Mouse (Mus musculus) intestine, embryonic 15.5 days (tissue): ENCODE measurements around the gene Wnt3a. TPM values are rescaled to one million over a fixed set of nuclear protein-coding genes. Genes with fewer than 3 reads are reported as not detected.

ENCODE experiments used
- ATAC-seq: fragments of 200-750 bp; cut with Nextera tagmentation; 2 replicates; pipeline ENCODE4 v1.8.0; 2017; ENCODE audit warnings: moderate TSS enrichment, moderate library complexity
- H3K27ac ChIP-seq: fragments of 300-500 bp; sonication (generic); 2 replicates; pipeline ENCODE4 v1.5.1; 2015; ENCODE audit warnings: mild to moderate bottlenecking, inconsistent platforms
- H3K27me3 ChIP-seq: fragments of 300-500 bp; sonication (generic); replicated peaks from 2 replicates; pipeline ENCODE4 v1.6.1; 2015; ENCODE audit warnings: inconsistent platforms
- H3K36me3 ChIP-seq: fragments of 300-500 bp; sonication (generic); 2 replicates; pipeline ENCODE4 v1.6.1; 2015; ENCODE audit warnings: inconsistent platforms
- H3K4me1 ChIP-seq: fragments of 300-500 bp; sonication (generic); replicated peaks from 2 replicates; pipeline ENCODE4 v1.6.1; 2015; ENCODE audit warnings: inconsistent platforms
- H3K4me2 ChIP-seq: fragments of 300-500 bp; sonication (generic); replicated peaks from 2 replicates; pipeline ENCODE4 v1.6.1; 2015; ENCODE audit warnings: mild to moderate bottlenecking, inconsistent platforms
- H3K4me3 ChIP-seq: fragments of 300-500 bp; sonication (generic); replicated peaks from 2 replicates; pipeline ENCODE4 v1.5.1; 2015; ENCODE audit warnings: inconsistent platforms
- H3K9ac ChIP-seq: fragments of 300-500 bp; sonication (generic); 2 replicates; pipeline ENCODE4 v1.6.1; 2015; ENCODE audit warnings: inconsistent platforms
- H3K9me3 ChIP-seq: fragments of 300-500 bp; sonication (generic); 2 replicates; pipeline ENCODE4 v1.6.1; 2016; ENCODE audit warnings: inconsistent platforms
- WGBS: fragments of 180-500 bp; shearing (Covaris S2); methylation state at CpG from one replicate; pipeline ENCODE4 v1.1.7; 2015; 5-methylcytosine and 5-hydroxymethylcytosine counted together
- polyA plus RNA-seq: library from polyadenylated mRNA; unstranded; fragments of >200 nt; fragmentation: Nextera tagmentation; extraction: Ambion mirVana; gene quantifications from 2 replicates; pipeline ENCODE4 v1.2.1, GENCODE M21; 2015

Gene Wnt3a
- polyA plus RNA-seq, 1 experiment from 2014 or later: not detected

DNA sequence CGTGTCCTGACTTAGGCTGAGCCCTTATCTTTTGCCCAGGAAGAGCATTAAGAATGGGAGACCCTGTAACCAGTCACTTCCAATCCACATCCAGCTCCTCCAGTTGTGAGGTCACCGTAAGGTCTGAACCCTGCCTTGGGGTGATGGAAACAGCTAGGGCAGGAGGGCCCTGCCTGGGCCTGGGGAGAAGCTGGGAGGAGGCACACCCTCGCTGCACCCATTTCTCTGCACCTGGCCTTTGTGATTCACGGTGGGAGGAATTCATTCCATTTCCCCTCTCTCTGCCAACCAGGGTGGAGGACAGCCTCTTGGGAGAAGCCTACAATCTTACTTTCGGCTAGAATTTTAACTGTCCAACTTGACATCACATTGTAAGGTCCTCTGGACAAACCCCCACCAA is 8.4 kb downstream of the Wnt3a start:
- no peaks in the 10 kb centered on the region for H3K36me3 ChIP-seq
- no peak overlapping the region for H3K4me2 ChIP-seq
- no peaks in the 10 kb centered on the region for H3K9me3 ChIP-seq
- no peak for ATAC-seq
- WGBS: 75% methylated on average over 5 of the region's 5 CpGs
- peaks cover 59% of the 10 kb centered on the region for H3K27me3 ChIP-seq
- H3K27ac ChIP-seq: no peak overlapping the region
- H3K4me1 ChIP-seq: no peaks in the 10 kb centered on the region
- no peak overlapping the region for H3K9ac ChIP-seq
- H3K4me3 ChIP-seq: no peak overlapping the region

DNA sequence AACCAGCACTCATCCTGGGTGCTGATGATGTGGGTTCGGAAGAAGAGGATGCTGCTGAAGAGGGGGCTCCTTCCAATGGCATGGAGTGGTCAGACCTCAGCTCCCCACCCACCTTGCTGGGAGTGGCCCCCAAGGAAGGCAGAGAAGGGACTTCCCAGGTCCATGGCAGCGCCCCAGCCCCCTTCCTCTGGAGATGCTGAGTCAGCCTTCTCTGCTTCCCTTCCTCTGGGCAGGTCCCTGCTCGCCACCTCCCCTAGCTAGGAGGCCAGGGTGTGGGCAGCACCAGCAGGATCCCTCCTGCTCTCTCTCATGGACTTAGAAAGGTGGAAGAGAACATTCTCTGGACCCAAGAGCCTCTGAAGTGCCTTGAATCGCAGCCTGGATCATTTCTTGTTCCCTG is 12.5 kb downstream of the Wnt3a start:
- H3K27ac ChIP-seq: no peak overlapping the region
- H3K4me1 ChIP-seq: no peaks in the 10 kb centered on the region
- ATAC-seq: no peak
- 70% methylated on average over 4 of the region's 4 CpGs for WGBS
- no peak overlapping the region for H3K4me2 ChIP-seq
- H3K9me3 ChIP-seq: no peaks in the 10 kb centered on the region
- H3K36me3 ChIP-seq: no peaks in the 10 kb centered on the region
- H3K4me3 ChIP-seq: no peak overlapping the region
- H3K9ac ChIP-seq: no peak overlapping the region
- peaks cover 27% of the 10 kb centered on the region for H3K27me3 ChIP-seq

DNA sequence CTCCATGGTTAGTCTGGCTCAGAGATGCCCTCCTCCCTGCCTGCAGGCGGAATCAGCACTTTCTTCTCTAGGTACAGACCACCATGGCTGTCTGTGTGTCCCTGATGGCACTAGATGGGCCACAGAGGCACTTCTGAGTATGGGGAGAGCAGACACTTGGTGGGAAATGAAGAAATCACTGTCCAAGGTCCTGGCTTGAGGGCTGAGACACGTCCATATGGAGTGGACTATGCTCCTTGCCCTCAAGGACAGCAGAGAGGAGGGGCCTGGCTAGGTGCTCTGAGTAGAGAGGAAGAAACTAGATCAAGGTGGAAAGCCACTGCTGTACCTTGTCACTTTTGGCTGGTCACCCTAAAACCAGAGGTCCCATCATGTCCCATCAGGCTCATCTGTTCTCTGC is 13.7 kb downstream of the Wnt3a start:
- H3K27ac ChIP-seq: no peak overlapping the region
- 32% methylated on average over 2 of the region's 2 CpGs for WGBS
- H3K9ac ChIP-seq: no peak overlapping the region
- no peaks in the 10 kb centered on the region for H3K36me3 ChIP-seq
- peak; percentile 58; the same call in 1 of the 2 replicates for ATAC-seq
- no peaks in the 10 kb centered on the region for H3K4me1 ChIP-seq
- H3K4me2 ChIP-seq: no peak overlapping the region
- no peaks in the 10 kb centered on the region for H3K9me3 ChIP-seq
- no peak overlapping the region for H3K4me3 ChIP-seq
- H3K27me3 ChIP-seq: peaks cover 22% of the 10 kb centered on the region

DNA sequence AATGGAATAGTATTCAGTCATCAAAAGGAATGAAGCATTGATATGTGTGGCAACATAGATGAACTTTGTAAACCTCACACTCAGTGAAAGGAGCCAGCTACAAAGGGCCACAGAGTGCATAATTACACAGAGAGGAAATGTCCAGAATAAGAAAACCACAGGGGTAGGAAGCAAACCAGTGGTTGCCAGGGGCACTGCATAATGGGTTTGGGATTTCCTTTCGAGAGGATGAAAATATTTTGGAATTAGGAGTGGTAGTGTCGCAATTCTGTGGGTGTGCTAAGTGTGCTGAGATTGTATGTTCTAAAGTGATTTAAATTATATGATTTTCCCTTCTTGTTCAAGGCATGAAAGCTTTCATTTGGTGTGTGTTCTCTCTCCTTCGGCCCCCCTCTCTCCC is 16.4 kb downstream of the Wnt3a start:
- WGBS: 83% methylated on average over 3 of the region's 3 CpGs
- H3K4me3 ChIP-seq: no peak overlapping the region
- H3K27ac ChIP-seq: no peak overlapping the region
- H3K27me3 ChIP-seq: peaks cover 5% of the 10 kb centered on the region
- H3K9ac ChIP-seq: no peak overlapping the region
- no peak overlapping the region for H3K4me2 ChIP-seq
- no peaks in the 10 kb centered on the region for H3K9me3 ChIP-seq
- ATAC-seq: no peak
- H3K4me1 ChIP-seq: no peaks in the 10 kb centered on the region
- H3K36me3 ChIP-seq: no peaks in the 10 kb centered on the region

DNA sequence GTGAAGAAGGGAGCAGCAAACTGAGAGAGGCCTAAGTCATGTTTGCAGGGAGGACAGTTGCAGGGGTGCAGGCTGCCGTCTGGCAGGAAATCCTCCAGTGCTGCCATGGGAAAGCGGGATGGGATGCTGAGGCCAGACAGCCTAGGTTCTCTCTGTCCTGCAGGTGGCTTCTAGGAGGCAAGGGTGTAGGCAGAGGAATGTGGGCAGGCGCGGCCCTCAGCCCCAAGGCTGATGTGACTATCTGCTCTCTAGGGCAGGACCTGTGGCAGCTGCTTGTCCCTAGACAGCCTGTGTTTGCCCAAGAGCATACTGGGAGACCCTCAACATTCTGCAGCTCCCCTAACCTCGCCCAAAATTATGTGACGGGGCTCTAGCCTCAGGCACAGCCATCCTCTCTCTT is 23.8 kb downstream of the Wnt3a start:
- peaks cover 10% of the 10 kb centered on the region; the same call in 1 of the 2 replicates for H3K4me1 ChIP-seq
- peaks cover 40% of the 10 kb centered on the region for H3K27me3 ChIP-seq

DNA sequence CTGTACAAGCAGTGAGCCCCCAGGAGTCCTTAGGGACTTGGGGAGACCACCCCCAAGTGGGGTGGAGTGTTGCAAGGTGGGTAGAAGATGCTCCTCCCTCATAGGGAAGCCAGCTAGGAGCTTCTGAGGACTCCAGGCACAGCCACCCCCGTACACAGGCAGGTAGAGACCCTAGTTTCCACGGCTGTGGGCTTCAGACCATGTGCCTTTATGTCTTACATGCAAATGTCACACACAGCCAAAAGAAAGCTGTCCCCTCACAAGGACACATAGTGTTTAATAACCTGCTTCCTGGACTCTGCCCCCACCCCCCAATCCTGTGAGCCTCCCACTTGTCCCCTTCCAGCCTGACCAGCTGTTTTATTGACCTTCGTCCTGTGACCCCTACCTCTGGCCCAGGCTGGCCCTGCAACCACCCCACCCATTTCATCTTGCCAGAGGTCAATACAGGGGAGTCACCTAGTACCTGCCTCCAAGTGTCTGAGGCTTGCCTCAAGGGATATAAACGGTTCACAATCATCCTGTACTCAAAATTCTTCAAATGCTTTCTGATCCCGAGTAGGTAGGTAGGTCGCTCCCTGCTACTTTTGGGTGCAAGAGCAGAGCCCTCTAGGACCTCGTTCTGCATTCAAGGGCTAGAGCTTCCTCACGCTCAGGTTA is 25.3 kb downstream of the Wnt3a start:
- Histone ChIP-seq H3K36me3 (no peaks in the 10 kb centered on the region), H3K27me3 (peaks cover 40% of the 10 kb centered on the region), H3K9ac (no peak overlapping the region), H3K4me1 (peaks cover 15% of the 10 kb centered on the region; the same call in 1 of the 2 replicates), H3K9me3 (no peaks in the 10 kb centered on the region), H3K27ac (no peak overlapping the region), H3K4me3 (no peak overlapping the region), H3K4me2 (no peak overlapping the region)
- 62% methylated on average over 8 of the region's 8 CpGs for WGBS
- ATAC-seq: no peak

More for the DNA sequence above, 23.8 kb downstream of the Wnt3a start:
- Histone ChIP-seq H3K36me3 (no peaks in the 10 kb centered on the region), H3K9ac (no peak overlapping the region), H3K27ac (no peak overlapping the region), H3K4me3 (no peak overlapping the region), H3K9me3 (no peaks in the 10 kb centered on the region), H3K4me2 (no peak overlapping the region)
- ATAC-seq: no peak
- WGBS: 25% methylated on average over 6 of the region's 6 CpGs

DNA sequence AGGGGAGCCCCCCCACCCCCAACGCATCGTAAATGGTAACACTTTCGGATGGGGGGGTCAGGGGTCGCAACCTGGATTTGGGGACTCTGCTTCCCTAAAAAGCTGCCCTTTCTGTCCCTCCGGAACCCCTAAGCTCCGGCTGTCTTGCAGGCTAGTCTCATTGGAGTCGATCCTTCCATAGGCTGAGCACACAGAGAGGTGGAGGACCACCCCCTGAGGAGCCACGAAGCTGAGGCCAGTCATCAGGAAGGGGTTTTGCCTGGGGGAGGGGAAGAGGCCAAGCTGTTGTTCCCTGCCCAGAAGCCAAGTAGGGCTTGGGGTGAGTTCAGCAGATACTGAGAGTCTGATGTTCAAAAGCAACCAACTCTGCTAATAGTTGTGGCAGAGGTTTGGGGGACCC is 26.0 kb downstream of the Wnt3a start:
- Histone ChIP-seq H3K36me3 (no peaks in the 10 kb centered on the region), H3K9ac (peak overlapping the region; percentile 57; the same call in 1 of the 2 replicates), H3K27ac (no peak overlapping the region), H3K4me2 (peak overlapping the region; percentile 97), H3K4me3 (peak overlapping the region; percentile 55), H3K27me3 (peaks cover 40% of the 10 kb centered on the region), H3K4me1 (peaks cover 15% of the 10 kb centered on the region; the same call in 1 of the 2 replicates), H3K9me3 (no peaks in the 10 kb centered on the region)
- 9% methylated on average over 8 of the region's 8 CpGs for WGBS
- no peak for ATAC-seq

DNA sequence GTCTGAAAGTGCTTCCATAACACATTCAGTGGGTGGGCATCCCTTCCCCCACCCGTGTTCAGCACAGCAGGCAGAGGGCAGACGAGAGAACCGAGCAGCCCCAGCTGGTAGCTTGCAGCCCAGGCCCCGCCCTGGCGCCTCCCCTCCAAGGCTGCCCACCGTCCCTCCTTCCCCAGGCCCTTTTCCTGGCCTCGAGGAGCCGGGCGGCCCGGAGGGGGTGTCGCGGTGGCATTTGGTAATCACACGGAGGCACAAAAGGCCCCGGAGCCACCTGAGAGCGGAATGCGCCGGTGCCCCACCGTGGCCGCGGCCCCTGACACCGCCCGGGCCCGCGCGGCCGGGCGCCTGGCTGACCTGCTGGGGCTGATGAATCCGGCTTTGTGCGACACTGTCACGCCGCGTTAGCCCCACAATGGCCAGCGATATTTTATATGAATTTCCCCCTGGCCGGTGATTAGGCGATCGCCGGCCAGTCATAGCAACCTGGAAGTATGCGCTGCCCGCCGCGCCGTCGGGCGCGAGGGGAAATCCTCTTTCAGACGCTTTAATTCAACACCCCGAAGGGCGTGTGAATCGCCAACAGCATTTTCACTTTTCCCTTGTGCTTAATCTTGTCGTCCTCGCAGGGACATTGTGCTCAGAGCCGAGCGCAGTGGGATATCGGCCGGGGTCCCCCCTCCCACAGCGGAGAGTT is 26.5 kb downstream of the Wnt3a start:
- Histone ChIP-seq H3K4me3 (peak overlapping the region; percentile 55), H3K36me3 (no peaks in the 10 kb centered on the region), H3K9me3 (no peaks in the 10 kb centered on the region), H3K4me1 (peaks cover 15% of the 10 kb centered on the region; the same call in 1 of the 2 replicates), H3K27me3 (peaks cover 40% of the 10 kb centered on the region), H3K27ac (no peak overlapping the region), H3K4me2 (peak overlapping the region; percentile 97), H3K9ac (peak overlapping the region; percentile 57)
- peak; percentile 72 for ATAC-seq
- WGBS: under 1% methylated on average over 56 of the region's 56 CpGs

DNA sequence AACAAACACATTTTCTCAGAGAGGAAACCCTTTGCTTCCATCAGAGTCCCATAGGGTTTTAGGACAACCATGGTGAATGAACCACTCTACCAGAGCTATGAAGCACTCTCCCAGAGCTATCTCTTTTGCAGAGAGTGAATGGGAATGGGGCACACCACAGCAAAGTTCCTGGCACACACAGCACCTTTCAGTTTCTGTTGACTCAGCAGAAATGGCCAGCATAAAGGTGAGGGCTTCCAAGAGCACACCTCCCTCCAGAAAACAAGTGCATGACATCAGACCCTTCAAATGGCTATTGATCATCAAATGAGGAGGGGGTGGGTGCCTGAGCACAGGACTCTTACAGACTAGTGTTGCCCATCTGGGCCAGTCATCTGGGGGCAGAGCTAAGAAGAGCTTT is 28.2 kb downstream of the Wnt3a start:
- Histone ChIP-seq H3K27ac (no peak overlapping the region), H3K36me3 (no peaks in the 10 kb centered on the region), H3K4me2 (no peak overlapping the region), H3K27me3 (peaks cover 40% of the 10 kb centered on the region), H3K4me3 (no peak overlapping the region), H3K9me3 (no peaks in the 10 kb centered on the region), H3K9ac (no peak overlapping the region), H3K4me1 (peaks cover 15% of the 10 kb centered on the region; the same call in 1 of the 2 replicates)
- ATAC-seq: no peak

DNA sequence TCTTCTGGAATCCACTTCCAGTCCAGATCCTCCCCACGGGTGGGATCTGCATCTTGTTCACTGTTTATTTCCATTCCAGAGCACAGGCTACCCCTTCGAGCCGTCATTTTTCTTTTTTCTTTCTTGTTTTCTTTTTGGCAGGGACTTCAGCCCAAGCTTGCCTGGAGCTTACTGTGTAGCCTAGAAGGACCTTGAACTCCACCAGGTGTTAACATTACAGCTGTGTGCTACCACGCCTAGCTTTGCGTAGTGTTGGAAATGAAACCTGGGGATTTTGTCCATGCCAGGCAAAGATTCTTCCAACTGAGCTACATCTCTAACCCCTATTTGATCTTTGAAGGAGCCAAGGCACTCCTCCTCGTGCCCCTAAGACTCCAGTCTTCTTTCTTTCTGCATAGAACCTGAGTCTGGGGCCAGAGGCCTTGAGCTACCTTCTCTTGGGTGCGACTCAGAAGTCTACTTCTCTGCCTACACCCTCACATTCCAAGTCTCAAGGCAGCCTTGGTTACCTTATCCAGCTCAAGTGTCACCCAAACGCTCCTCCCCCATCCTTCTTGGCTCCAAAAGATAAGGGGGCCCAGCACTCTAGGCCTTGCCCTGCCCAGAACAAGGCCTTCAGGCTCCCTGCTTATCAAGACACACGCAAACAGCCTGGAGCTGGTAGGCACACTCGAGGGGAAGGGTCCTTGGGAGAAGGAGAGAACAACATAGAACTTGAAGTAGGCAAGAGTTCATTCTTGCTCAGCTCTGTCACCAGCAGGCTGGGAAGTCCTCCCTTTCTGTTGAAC is 29.7 kb downstream of the Wnt3a start:
- Histone ChIP-seq H3K4me1 (peaks cover 15% of the 10 kb centered on the region; the same call in 1 of the 2 replicates), H3K4me2 (0 out of 2 replicates have a peak overlapping the region, but pooled peaks have one; percentile 2), H3K4me3 (no peak overlapping the region), H3K27me3 (peaks cover 25% of the 10 kb centered on the region), H3K36me3 (no peaks in the 10 kb centered on the region), H3K27ac (0 out of 2 replicates have a peak overlapping the region, but pooled peaks have one; percentile 46), H3K9ac (no peak overlapping the region), H3K9me3 (no peaks in the 10 kb centered on the region)
- 60% methylated on average over 10 of the region's 10 CpGs for WGBS
- peak; percentile 91 for ATAC-seq

DNA sequence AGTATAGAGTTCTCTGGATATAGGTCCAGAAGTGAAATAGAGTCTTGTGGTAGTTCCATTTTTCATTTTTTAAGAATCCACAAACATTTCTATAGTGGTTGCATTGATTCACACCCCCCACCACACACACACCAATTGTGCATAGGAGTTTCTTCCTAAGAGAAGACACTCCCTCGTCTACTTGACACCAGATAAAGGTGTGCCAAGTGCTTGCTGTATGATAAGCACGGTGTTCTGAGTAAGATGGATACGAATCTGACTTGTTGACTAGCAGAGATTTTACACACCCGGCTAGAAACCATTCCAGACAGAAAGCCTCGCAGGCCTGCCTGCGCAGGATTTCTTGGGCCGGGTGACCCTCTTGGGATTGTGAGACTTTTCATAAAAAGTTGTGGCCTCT is 30.9 kb downstream of the Wnt3a start:
- 83% methylated on average over 7 of the region's 7 CpGs for WGBS
- H3K9ac ChIP-seq: no peak overlapping the region

DNA sequence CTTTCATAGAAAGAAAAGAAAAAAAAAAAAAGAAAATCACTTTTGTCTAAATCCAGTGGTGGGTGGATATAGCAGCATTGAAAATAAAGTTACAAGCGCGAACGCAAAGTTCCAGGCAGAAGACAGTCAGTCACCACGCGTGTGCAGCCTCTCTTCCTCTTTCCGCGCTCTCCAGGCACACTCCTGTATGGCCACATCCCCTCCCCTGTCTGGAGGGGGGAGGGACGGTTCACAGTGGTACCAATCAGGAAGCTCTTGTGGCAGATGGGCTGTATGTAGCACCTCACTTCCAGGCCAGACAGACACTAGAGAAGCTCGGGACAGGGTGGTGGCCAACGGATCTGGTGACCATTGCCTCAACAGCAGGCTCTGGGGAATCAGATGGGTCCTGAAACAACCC is 42.5 kb downstream of the Wnt3a start:
- ATAC-seq: no peak
- 60% methylated on average over 10 of the region's 10 CpGs for WGBS

More for the DNA sequence above, 30.9 kb downstream of the Wnt3a start:
- Histone ChIP-seq H3K27me3 (peaks cover 13% of the 10 kb centered on the region), H3K36me3 (no peaks in the 10 kb centered on the region), H3K9me3 (no peaks in the 10 kb centered on the region), H3K4me3 (no peak overlapping the region), H3K4me1 (peaks cover 15% of the 10 kb centered on the region; the same call in 1 of the 2 replicates), H3K27ac (no peak overlapping the region), H3K4me2 (no peak overlapping the region)
- ATAC-seq: no peak

More for the DNA sequence above, 42.5 kb downstream of the Wnt3a start:
- Histone ChIP-seq H3K9ac (no peak overlapping the region), H3K4me3 (no peak overlapping the region), H3K27me3 (peaks cover 5% of the 10 kb centered on the region; the same call in 1 of the 2 replicates), H3K36me3 (no peaks in the 10 kb centered on the region), H3K9me3 (no peaks in the 10 kb centered on the region), H3K27ac (no peak overlapping the region), H3K4me1 (no peaks in the 10 kb centered on the region), H3K4me2 (no peak overlapping the region)
